Mouse (Mus musculus) splenic B cell, adult 2 months (primary cell): ENCODE measurements around the gene Ddx49.

Experiments
- DNase-seq: peaks from one replicate; pipeline ENCODE4 v3.0.0-alpha.2; 2011; ENCODE audit warnings: low read depth, low spot score
- H3K27me3 ChIP-seq: 2 replicates; pipeline ENCODE4 v1.6.1; 2012; ENCODE audit warnings: mild to moderate bottlenecking, low read length, moderate library complexity, mixed read lengths; ENCODE audit not compliant: control insufficient read depth, poor library complexity, insufficient read depth, severe bottlenecking
- H3K36me3 ChIP-seq: 2 replicates; pipeline ENCODE4 v1.6.1; 2012; ENCODE audit warnings: mild to moderate bottlenecking, low read length, moderate library complexity, mixed read lengths; ENCODE audit not compliant: control insufficient read depth, poor library complexity, insufficient read depth, severe bottlenecking

Gene Ddx49

GRCm38 (mm10) chr8:70330741-70331364 is 28.6 kb upstream of the Ddx49 start:
- H3K36me3 ChIP-seq = peaks cover 22% of the 10 kb centered on the region
- DNase-seq = no peak
- H3K27me3 ChIP-seq = no peaks in the 10 kb centered on the region

- Histone ChIP-seq H3K36me3 (peaks cover 22% of the 10 kb centered on the region), H3K27me3 (no peaks in the 10 kb centered on the region)
- no peak for DNase-seq
Measured at GRCm38 (mm10) chr8:70329835-70330740, 27.8 kb upstream of the Ddx49 start.

GRCm38 (mm10) chr8:70329124-70329834 is 27.0 kb upstream of the Ddx49 start, which contains the start of gene Gdf1:
Gene Gdf1, plus strand, starts transcription at chr8:70329817.
- peaks cover 18% of the 10 kb centered on the region for H3K36me3 ChIP-seq
- DNase-seq = no peak
- no peaks in the 10 kb centered on the region for H3K27me3 ChIP-seq

- Histone ChIP-seq H3K27me3 (no peaks in the 10 kb centered on the region), H3K36me3 (peaks cover 10% of the 10 kb centered on the region)
- no peak for DNase-seq
Measured at GRCm38 (mm10) chr8:70327512-70327911, 25.2 kb upstream of the Ddx49 start.

- Histone ChIP-seq H3K27me3 (no peaks in the 10 kb centered on the region), H3K36me3 (no peaks in the 10 kb centered on the region)
- no peak for DNase-seq
Measured at GRCm38 (mm10) chr8:70323716-70324115, 21.4 kb upstream of the Ddx49 start.

GRCm38 (mm10) chr8:70317872-70318271 is 15.6 kb upstream of the Ddx49 start:
- Histone ChIP-seq H3K36me3 (peaks cover 1% of the 10 kb centered on the region; the same call in 1 of the 2 replicates), H3K27me3 (no peaks in the 10 kb centered on the region)
- DNase-seq = no peak

GRCm38 (mm10) chr8:70316511-70317504 is 14.5 kb upstream of the Ddx49 start:
- Histone ChIP-seq H3K27me3 (no peaks in the 10 kb centered on the region), H3K36me3 (peaks cover 2% of the 10 kb centered on the region; the same call in 1 of the 2 replicates)
- DNase-seq = no peak

- DNase-seq = peak; percentile 40
- Histone ChIP-seq H3K27me3 (no peaks in the 10 kb centered on the region), H3K36me3 (peaks cover 2% of the 10 kb centered on the region; the same call in 1 of the 2 replicates)
Measured at GRCm38 (mm10) chr8:70315624-70316510, 13.6 kb upstream of the Ddx49 start, which contains the start of gene Cers1. Gene Cers1, plus strand, starts transcription at chr8:70315775.

GRCm38 (mm10) chr8:70313399-70313798 is 11.1 kb upstream of the Ddx49 start:
- no peaks in the 10 kb centered on the region for H3K27me3 ChIP-seq
- DNase-seq = no peak
- H3K36me3 ChIP-seq = peaks cover 2% of the 10 kb centered on the region; the same call in 1 of the 2 replicates

GRCm38 (mm10) chr8:70309311-70309710 is 7.0 kb upstream of the Ddx49 start:
- H3K27me3 ChIP-seq = no peaks in the 10 kb centered on the region
- DNase-seq = peak; percentile 49
- H3K36me3 ChIP-seq = peaks cover 11% of the 10 kb centered on the region

- no peak for DNase-seq
- Histone ChIP-seq H3K27me3 (no peaks in the 10 kb centered on the region), H3K36me3 (peaks cover 5% of the 10 kb centered on the region)
Measured at GRCm38 (mm10) chr8:70302901-70303300, 612 bp upstream of the Ddx49 start.

- no peaks in the 10 kb centered on the region for H3K27me3 ChIP-seq
- peaks cover 9% of the 10 kb centered on the region for H3K36me3 ChIP-seq
- DNase-seq = peak; percentile 20
Measured at GRCm38 (mm10) chr8:70300881-70301280, 1.4 kb downstream of the Ddx49 start.

- Histone ChIP-seq H3K27me3 (no peaks in the 10 kb centered on the region), H3K36me3 (peaks cover 22% of the 10 kb centered on the region)
- DNase-seq = no peak
Measured at GRCm38 (mm10) chr8:70293988-70294405, 8.3 kb downstream of the Ddx49 start.
